Mouse (Mus musculus): ENCODE measurements around the gene Rpl24. TPM values are rescaled to one million over a fixed set of nuclear protein-coding genes. Genes with fewer than 3 reads are reported as not detected.
A peak's percentile ranks its signal among the peaks of the same experiment; 100 is the strongest.
"Not testable (repeated sequence)": the region's sequence is repeated elsewhere in the genome, so short reads cannot be mapped to it uniquely, and the experiment has no call there.

Rpl24 gene
- polyA plus RNA-seq (2015; fragmentation: Nextera tagmentation; extraction: Ambion mirVana): 687 and 756 TPM in 2 replicates

DNA sequence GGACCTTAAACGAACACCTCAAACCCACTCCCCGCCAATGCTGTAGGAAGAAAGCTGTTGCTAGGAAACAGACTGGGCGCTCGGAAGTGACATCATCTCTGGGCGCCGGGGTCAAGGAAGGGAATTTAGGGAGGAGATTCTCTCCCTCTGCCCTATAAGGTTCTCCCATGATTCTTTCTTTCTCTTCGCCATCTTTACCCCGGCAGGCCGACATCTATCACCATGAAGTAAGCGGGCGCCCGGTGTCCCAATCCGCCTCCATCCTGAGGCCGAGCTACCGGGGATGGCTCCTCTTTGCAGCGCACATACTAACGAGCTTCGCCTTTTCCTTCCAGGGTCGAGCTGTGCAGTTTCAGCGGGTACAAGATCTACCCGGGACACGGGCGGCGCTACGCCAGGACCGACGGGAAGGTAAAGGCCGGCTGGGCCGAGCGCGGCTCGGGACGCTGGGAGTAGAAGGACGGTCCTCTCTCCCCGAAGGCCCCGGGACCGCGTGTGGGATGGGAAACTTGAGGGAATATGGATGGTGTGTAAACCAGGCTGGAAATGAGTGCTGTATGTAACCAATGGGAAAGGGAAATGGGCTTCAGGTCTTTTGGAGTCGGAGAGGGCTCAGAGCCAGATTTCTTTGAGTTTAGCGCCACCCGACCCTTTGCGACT lies at the start of gene Rpl24:
Gene Rpl24 (plus strand): TSS at position 64 of the 660 bp plus-strand sequence.
- no peaks in the 10 kb centered on the region for H3K27me3 ChIP-seq
- peak; percentile 93 for ATAC-seq (ENCODE audit: borderline replicate concordance, extremely low read depth, low FRiP score, low TSS enrichment)
- peaks cover 26% of the 10 kb centered on the region for H3K4me1 ChIP-seq
- under 1% methylated on average over 42 of the region's 42 CpGs for WGBS
- peak within 1 kb of the TSS; percentile 79 for H3K9ac ChIP-seq
- no peaks in the 10 kb centered on the region for H3K9me3 ChIP-seq
- H3K27ac ChIP-seq: peak within 1 kb of the TSS; percentile 83
- peak within 1 kb of the TSS; percentile 77 for H3K4me3 ChIP-seq
- H3K4me2 ChIP-seq: peak within 1 kb of the TSS; percentile 81
- H3K36me3 ChIP-seq: peaks cover 32% of the 10 kb centered on the region

DNA sequence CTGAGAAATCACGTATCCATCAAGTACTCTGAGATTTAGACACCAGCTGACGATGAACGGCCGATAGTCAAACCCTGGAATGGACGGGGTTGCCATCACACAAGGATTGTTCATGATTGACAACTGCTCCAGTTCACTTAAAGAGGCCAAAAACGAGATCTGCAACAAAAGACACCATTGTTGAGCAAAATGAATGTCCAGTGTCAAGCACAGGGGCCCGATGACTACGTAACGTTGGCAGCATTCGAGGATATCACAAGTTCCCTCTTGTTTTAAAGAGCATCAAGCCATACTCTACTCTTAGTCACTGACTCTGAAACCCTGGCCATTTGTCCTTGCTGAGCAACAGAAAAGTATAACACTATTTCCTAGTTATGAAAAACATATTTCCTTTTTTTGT lies 44.0 kb upstream of the Rpl24 start:
- peaks cover 32% of the 10 kb centered on the region for H3K36me3 ChIP-seq
- WGBS: 89% methylated on average over 10 of the region's 10 CpGs

DNA sequence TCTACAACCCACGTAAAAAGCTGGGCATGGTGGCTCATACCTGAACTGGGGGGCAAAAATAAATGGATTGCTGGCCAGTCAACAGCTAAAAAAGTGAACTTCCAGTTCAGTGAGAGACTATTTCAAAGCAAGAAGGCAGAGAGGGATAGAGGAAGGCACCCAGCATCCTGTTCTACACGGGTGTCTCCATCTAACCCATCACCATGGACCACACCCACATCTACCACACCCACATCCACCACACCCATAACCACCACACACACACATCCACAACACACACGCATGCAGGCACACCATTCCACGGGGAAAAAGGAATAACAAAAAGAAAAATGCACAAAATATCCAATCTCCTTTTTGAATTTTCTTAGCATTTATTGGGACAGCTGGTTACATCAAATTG lies 42.1 kb upstream of the Rpl24 start:
- Histone ChIP-seq H3K27me3 (no peaks in the 10 kb centered on the region), H3K9ac (no peak overlapping the region), H3K4me3 (no peak overlapping the region), H3K4me2 (no peak overlapping the region), H3K9me3 (no peaks in the 10 kb centered on the region), H3K36me3 (peaks cover 28% of the 10 kb centered on the region), H3K27ac (no peak overlapping the region), H3K4me1 (no peaks in the 10 kb centered on the region)
- 89% methylated on average over 4 of the region's 4 CpGs for WGBS
- ATAC-seq (ENCODE audit: borderline replicate concordance, extremely low read depth, low FRiP score, low TSS enrichment): no peak

More for the DNA sequence above, 44.0 kb upstream of the Rpl24 start:
- Histone ChIP-seq H3K4me1 (no peaks in the 10 kb centered on the region), H3K27ac (no peak overlapping the region), H3K4me2 (no peak overlapping the region), H3K4me3 (no peak overlapping the region), H3K9ac (no peak overlapping the region), H3K9me3 (no peaks in the 10 kb centered on the region), H3K27me3 (no peaks in the 10 kb centered on the region)
- no peak for ATAC-seq (ENCODE audit: borderline replicate concordance, extremely low read depth, low FRiP score, low TSS enrichment)

- no peaks in the 10 kb centered on the region for H3K27me3 ChIP-seq
- H3K4me2 ChIP-seq: peak overlapping the region; percentile 83
- peak overlapping the region; percentile 63; the same call in 1 of the 2 replicates for H3K27ac ChIP-seq
- 0 out of 2 replicates have a peak, but pooled peaks cover 2% of the 10 kb centered on the region for H3K36me3 ChIP-seq
- no peaks in the 10 kb centered on the region for H3K9me3 ChIP-seq
- H3K4me3 ChIP-seq: peak overlapping the region; percentile 68
- WGBS: 1% methylated on average over 32 of the region's 32 CpGs
- H3K4me1 ChIP-seq: 0 out of 2 replicates have a peak, but pooled peaks cover 4% of the 10 kb centered on the region
- H3K9ac ChIP-seq: peak overlapping the region; percentile 68
- ATAC-seq (ENCODE audit: borderline replicate concordance, extremely low read depth, low FRiP score, low TSS enrichment): peak; percentile 53; the same call in 1 of the 2 replicates
These were observed 32.3 kb upstream of the Rpl24 start for GRCm38 (mm10) chr16:55933681-55934343.

GRCm38 (mm10) chr16:55934453-55935037 lies 31.5 kb upstream of the Rpl24 start, which contains the start of gene Cep97:
Cep97 (minus strand) TSS chr16:55934855.
- Histone ChIP-seq H3K27me3 (no peaks in the 10 kb centered on the region), H3K4me2 (peak within 1 kb of the TSS; percentile 83), H3K9me3 (no peaks in the 10 kb centered on the region), H3K27ac (peak within 1 kb of the TSS; percentile 63; the same call in 1 of the 2 replicates), H3K4me1 (0 out of 2 replicates have a peak, but pooled peaks cover 4% of the 10 kb centered on the region), H3K4me3 (peak within 1 kb of the TSS; percentile 68), H3K36me3 (0 out of 2 replicates have a peak, but pooled peaks cover under 1% of the 10 kb centered on the region), H3K9ac (peak within 1 kb of the TSS; percentile 68)
- under 1% methylated on average over 24 of the region's 24 CpGs for WGBS
- peak; percentile 99 for ATAC-seq (ENCODE audit: borderline replicate concordance, extremely low read depth, low FRiP score, low TSS enrichment)

DNA sequence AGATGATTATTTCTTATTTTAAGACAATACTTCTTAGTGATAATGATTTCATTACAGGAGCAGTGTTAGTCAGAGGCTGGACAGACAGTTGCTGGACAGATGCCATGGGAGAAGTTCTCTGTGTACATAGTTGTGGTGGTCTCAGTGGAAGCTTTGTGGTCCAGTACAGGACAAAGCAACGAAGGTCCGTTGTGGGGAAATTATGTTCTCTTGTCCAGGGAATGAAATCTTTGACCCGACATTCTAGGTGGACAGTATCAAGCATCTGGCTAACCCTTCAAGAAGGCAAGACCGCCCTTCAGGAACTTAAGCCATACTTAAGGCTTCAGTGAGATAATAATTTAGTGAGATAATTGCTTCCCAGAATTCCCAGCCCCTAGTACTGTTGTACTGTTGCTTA lies 27.3 kb upstream of the Rpl24 start:
- WGBS: 72% methylated on average over 4 of the region's 4 CpGs
- H3K9ac ChIP-seq: no peak overlapping the region
- no peaks in the 10 kb centered on the region for H3K27me3 ChIP-seq
- ATAC-seq (ENCODE audit: borderline replicate concordance, extremely low read depth, low FRiP score, low TSS enrichment): no peak
- no peaks in the 10 kb centered on the region for H3K4me1 ChIP-seq
- no peak overlapping the region for H3K27ac ChIP-seq
- H3K4me3 ChIP-seq: no peak overlapping the region
- H3K9me3 ChIP-seq: no peaks in the 10 kb centered on the region
- no peaks in the 10 kb centered on the region for H3K36me3 ChIP-seq
- H3K4me2 ChIP-seq: no peak overlapping the region

DNA sequence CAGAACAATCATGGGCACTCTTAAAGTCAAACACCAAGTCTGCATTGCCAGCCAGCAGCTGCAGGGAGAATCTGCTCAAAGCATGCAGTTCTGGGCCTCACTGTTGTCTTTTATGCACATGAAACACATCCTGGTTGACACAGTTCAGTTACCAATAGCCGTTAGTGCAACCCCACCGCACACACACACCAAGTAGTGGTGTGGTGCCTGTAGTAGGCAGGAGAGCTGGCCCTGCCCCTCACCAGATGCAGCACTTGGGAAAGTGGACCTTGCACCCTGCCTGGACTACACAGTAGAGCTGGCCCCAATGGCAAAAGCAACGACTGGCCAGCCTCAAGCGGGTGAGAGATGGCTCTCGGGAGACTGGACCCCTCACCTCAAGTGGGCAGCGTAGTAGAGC lies 26.4 kb upstream of the Rpl24 start:
- no peak for ATAC-seq (ENCODE audit: borderline replicate concordance, extremely low read depth, low FRiP score, low TSS enrichment)
- H3K9me3 ChIP-seq: no peaks in the 10 kb centered on the region

GRCm38 (mm10) chr16:55940781-55941180 lies 25.3 kb upstream of the Rpl24 start:
- no peak for ATAC-seq (ENCODE audit: borderline replicate concordance, extremely low read depth, low FRiP score, low TSS enrichment)
- H3K9ac ChIP-seq: no peak overlapping the region
- WGBS: 84% methylated on average over 4 of the region's 4 CpGs
- H3K4me2 ChIP-seq: no peak overlapping the region
- no peaks in the 10 kb centered on the region for H3K36me3 ChIP-seq
- no peaks in the 10 kb centered on the region for H3K9me3 ChIP-seq
- no peaks in the 10 kb centered on the region for H3K27me3 ChIP-seq
- H3K4me1 ChIP-seq: no peaks in the 10 kb centered on the region
- no peak overlapping the region for H3K4me3 ChIP-seq
- H3K27ac ChIP-seq: no peak overlapping the region

More for the DNA sequence above, 26.4 kb upstream of the Rpl24 start:
- Histone ChIP-seq H3K4me3 (no peak overlapping the region), H3K36me3 (no peaks in the 10 kb centered on the region), H3K4me2 (no peak overlapping the region), H3K9ac (no peak overlapping the region), H3K27me3 (no peaks in the 10 kb centered on the region), H3K27ac (no peak overlapping the region), H3K4me1 (no peaks in the 10 kb centered on the region)
- WGBS: 91% methylated on average over 6 of the region's 6 CpGs

- Histone ChIP-seq H3K4me1 (no peaks in the 10 kb centered on the region), H3K9me3 (no peaks in the 10 kb centered on the region), H3K4me3 (no peak overlapping the region), H3K36me3 (no peaks in the 10 kb centered on the region), H3K27ac (no peak overlapping the region), H3K4me2 (no peak overlapping the region), H3K9ac (no peak overlapping the region), H3K27me3 (no peaks in the 10 kb centered on the region)
- ATAC-seq (ENCODE audit: borderline replicate concordance, extremely low read depth, low FRiP score, low TSS enrichment): no peak
- WGBS: 53% methylated on average over 3 of the region's 3 CpGs
These were observed 18.8 kb upstream of the Rpl24 start for GRCm38 (mm10) chr16:55947266-55947665.

GRCm38 (mm10) chr16:55947876-55948410 lies 18.1 kb upstream of the Rpl24 start:
- WGBS: 81% methylated on average over 2 of the region's 2 CpGs
- not testable (repeated sequence) for ATAC-seq (ENCODE audit: borderline replicate concordance, extremely low read depth, low FRiP score, low TSS enrichment); H3K4me3 ChIP-seq; H3K4me1 ChIP-seq; H3K27ac ChIP-seq; H3K9me3 ChIP-seq; H3K36me3 ChIP-seq; H3K9ac ChIP-seq; H3K4me2 ChIP-seq; H3K27me3 ChIP-seq

DNA sequence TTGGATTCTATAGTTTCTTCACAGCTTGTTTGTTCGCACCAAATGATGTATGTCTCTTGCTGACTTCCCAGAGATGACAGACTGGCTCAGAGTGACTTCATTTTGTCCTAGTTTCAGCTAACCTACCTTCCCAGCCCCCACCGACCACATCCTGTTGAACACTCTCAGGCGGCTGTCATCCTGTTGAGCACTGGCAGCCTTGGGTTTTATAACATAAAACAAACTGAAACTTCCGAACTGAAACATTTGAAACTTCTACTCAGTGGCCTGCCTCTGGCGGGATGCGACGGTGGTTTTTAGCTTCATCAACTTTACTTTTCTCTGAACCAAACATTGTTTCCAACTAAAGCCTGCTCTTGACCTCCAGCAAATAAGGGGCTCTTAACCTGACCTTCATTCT lies 17.1 kb upstream of the Rpl24 start:
- Histone ChIP-seq H3K4me1 (no peaks in the 10 kb centered on the region), H3K9me3 (no peaks in the 10 kb centered on the region), H3K36me3 (no peaks in the 10 kb centered on the region), H3K27ac (no peak overlapping the region; the same call in 1 of the 2 replicates), H3K27me3 (no peaks in the 10 kb centered on the region), H3K9ac (no peak overlapping the region), H3K4me2 (no peak overlapping the region), H3K4me3 (no peak overlapping the region)
- 29% methylated on average over 7 of the region's 7 CpGs for WGBS
- ATAC-seq (ENCODE audit: borderline replicate concordance, extremely low read depth, low FRiP score, low TSS enrichment): no peak
